Mouse (Mus musculus): ENCODE data around the gene Drd4.

- TF ChIP-seq POLR2A (IDR thresholded peaks at IDR 0.05; ENCODE audit: borderline replicate concordance, low read depth, low read length) (no peak), CTCF (IDR thresholded peaks at IDR 0.05; ENCODE audit: low read depth, low read length) (no peak)
Measured at GRCm38 (mm10) chr7:141263640-141264039, 28.2 kb upstream of the Drd4 start.

Measured in bone marrow macrophage, adult 2 months (primary cell).